Mouse (Mus musculus) kidney, postnatal 36 days (tissue): Measurements from ENCODE around the gene Gab1.
A peak's percentile ranks its signal among the peaks of the same experiment; 100 is the strongest.

Experiments
- DNase-seq, 2 experiments: peaks; one replicate each; pipeline ENCODE4 v3.0.0; 2021 to 2022; ENCODE audit warnings: mixed read lengths in 2 of 2

The Gab1 gene

GRCm38 (mm10) chr8:80807807-80808505, 72.4 kb downstream of the Gab1 start:
- peak in 1 of 2 experiments; percentile 27 for DNase-seq

GRCm38 (mm10) chr8:80804066-80804619, 76.2 kb downstream of the Gab1 start:
- DNase-seq: no peak

GRCm38 (mm10) chr8:80798778-80799177, 81.5 kb downstream of the Gab1 start:
- no peak for DNase-seq

GRCm38 (mm10) chr8:80798198-80798777, 82.0 kb downstream of the Gab1 start:
- no peak for DNase-seq

- DNase-seq: no peak
Observed at GRCm38 (mm10) chr8:80796070-80796469, 84.2 kb downstream of the Gab1 start.

GRCm38 (mm10) chr8:80794585-80795509, 85.5 kb downstream of the Gab1 start:
- no peak for DNase-seq

- DNase-seq: peak; percentile 40 to 63
Observed at GRCm38 (mm10) chr8:80793791-80794515, 86.4 kb downstream of the Gab1 start.

GRCm38 (mm10) chr8:80792214-80792613, 88.1 kb downstream of the Gab1 start:
- no peak for DNase-seq

GRCm38 (mm10) chr8:80789324-80789723, 91.0 kb downstream of the Gab1 start:
- no peak for DNase-seq

GRCm38 (mm10) chr8:80784559-80784958, 95.8 kb downstream of the Gab1 start:
- peak in 1 of 2 experiments; percentile 40 for DNase-seq

GRCm38 (mm10) chr8:80783271-80783670, 97.0 kb downstream of the Gab1 start:
- DNase-seq: no peak

- DNase-seq: no peak
Observed at GRCm38 (mm10) chr8:80781338-80781737, 99.0 kb downstream of the Gab1 start.

- DNase-seq: no peak
Observed at GRCm38 (mm10) chr8:80780271-80780670, 100.0 kb downstream of the Gab1 start.

- peak; percentile 27 to 37 for DNase-seq
Observed at GRCm38 (mm10) chr8:80776436-80776835, 103.9 kb downstream of the Gab1 start.

- peak; percentile 18 to 68 for DNase-seq
Observed at GRCm38 (mm10) chr8:80772732-80773460, 107.4 kb downstream of the Gab1 start.

GRCm38 (mm10) chr8:80768451-80768850, 111.9 kb downstream of the Gab1 start:
- no peak for DNase-seq

GRCm38 (mm10) chr8:80753017-80753715, 127.2 kb downstream of the Gab1 start:
- DNase-seq: peak; percentile 83 to 92

GRCm38 (mm10) chr8:80752429-80752828, 127.9 kb downstream of the Gab1 start:
- no peak for DNase-seq

GRCm38 (mm10) chr8:80749091-80749490, 131.2 kb downstream of the Gab1 start:
- DNase-seq: no peak

GRCm38 (mm10) chr8:80739932-80740331, 140.4 kb downstream of the Gab1 start:
- DNase-seq: no peak
